Mouse (Mus musculus): ENCODE results near the gene Tmem270. TPM values are rescaled to one million over a fixed set of nuclear protein-coding genes. Genes with fewer than 3 reads are reported as not detected.

Gene Tmem270
- total RNA-seq, 1 experiment, result not detected

GRCm38 (mm10) chr5:134858378-134858777 lies 48.2 kb downstream of the Tmem270 start:
- Histone ChIP-seq H3K9me3 (ENCODE audit: control insufficient read depth, insufficient read depth, low read depth, low read length) (no peaks in the 10 kb centered on the region), H3K9ac (ENCODE audit: insufficient read depth, low read depth, low read length, poor library complexity, severe bottlenecking) (no peak overlapping the region), H3K4me3 (ENCODE audit: insufficient read depth in 1 of 2, low read depth in 1 of 2, low read length in 2 of 2, poor library complexity in 1 of 2, severe bottlenecking in 1 of 2) (no peak overlapping the region), H3K4me1 (ENCODE audit: control insufficient read depth in 2 of 2, insufficient read depth in 2 of 2, low read length in 2 of 2, poor library complexity in 1 of 2) (peaks cover 0 to 2% of the 10 kb centered on the region in 2 experiments; a peak in 2 of 4 replicates), H3K27ac (ENCODE audit: insufficient read depth, low read depth, low read length, poor library complexity, severe bottlenecking) (no peak overlapping the region), H3K36me3 (ENCODE audit: control insufficient read depth, insufficient read depth, low read length, poor library complexity, severe bottlenecking) (no peaks in the 10 kb centered on the region)
- in situ Hi-C loops (cut with MboI; ENCODE audit: low sequenced_read_pairs in 2 of 2, unreplicated experiment in 2 of 2), result no loop called here
- no peak for TF ChIP-seq MAFK (IDR thresholded peaks at IDR 0.05; ENCODE audit: insufficient read depth, low read depth, low read length)
- TF ChIP-seq HCFC1 (IDR thresholded peaks at IDR 0.05; ENCODE audit: borderline replicate concordance, insufficient read depth, low read length), result no peak
- TF ChIP-seq ZNF384 (IDR thresholded peaks at IDR 0.05; ENCODE audit: low read depth, low read length), result no peak
- TF ChIP-seq CHD2 (IDR thresholded peaks at IDR 0.05; ENCODE audit: low read depth, low read length), result no peak
- no peak for TF ChIP-seq ZC3H11A (IDR thresholded peaks at IDR 0.05; ENCODE audit: borderline replicate concordance, low read depth, low read length)
- no peak for DNase-seq (ENCODE audit: low read depth, low spot score)

GRCm38 (mm10) chr5:134852873-134853272 lies 53.7 kb downstream of the Tmem270 start:
- H3K4me3 ChIP-seq (ENCODE audit: insufficient read depth in 1 of 2, low read depth in 1 of 2, low read length in 2 of 2, poor library complexity in 1 of 2, severe bottlenecking in 1 of 2), result no peak overlapping the region
- in situ Hi-C loops (cut with MboI; ENCODE audit: low sequenced_read_pairs in 2 of 2, unreplicated experiment in 2 of 2), result no loop called here

More at GRCm38 (mm10) chr5:134852873-134853272, 53.7 kb downstream of the Tmem270 start:
- Histone ChIP-seq H3K9ac (ENCODE audit: insufficient read depth, low read depth, low read length, poor library complexity, severe bottlenecking) (no peak overlapping the region), H3K36me3 (ENCODE audit: control insufficient read depth, insufficient read depth, low read length, poor library complexity, severe bottlenecking) (no peaks in the 10 kb centered on the region), H3K9me3 (ENCODE audit: control insufficient read depth, insufficient read depth, low read depth, low read length) (no peaks in the 10 kb centered on the region), H3K4me1 (ENCODE audit: control insufficient read depth in 2 of 2, insufficient read depth in 2 of 2, low read length in 2 of 2, poor library complexity in 1 of 2) (no peaks in the 10 kb centered on the region), H3K27ac (ENCODE audit: insufficient read depth, low read depth, low read length, poor library complexity, severe bottlenecking) (no peak overlapping the region)
- TF ChIP-seq MAFK (IDR thresholded peaks at IDR 0.05; ENCODE audit: insufficient read depth, low read depth, low read length) (no peak), ZNF384 (IDR thresholded peaks at IDR 0.05; ENCODE audit: low read depth, low read length) (no peak), ZC3H11A (IDR thresholded peaks at IDR 0.05; ENCODE audit: borderline replicate concordance, low read depth, low read length) (no peak), CHD2 (IDR thresholded peaks at IDR 0.05; ENCODE audit: low read depth, low read length) (no peak), HCFC1 (IDR thresholded peaks at IDR 0.05; ENCODE audit: borderline replicate concordance, insufficient read depth, low read length) (no peak)
- DNase-seq (ENCODE audit: low read depth, low spot score), result no peak

Other genes starting within 250 kb of the Tmem270 start
- 14.0 and 15.9 TPM in 2 replicates for gene Limk1, start 218.1 kb downstream of the Tmem270 start, total RNA-seq (2012; rRNA removed)
- 0.85 and 0.98 TPM in 2 replicates for gene Eln, start 159.4 kb downstream of the Tmem270 start, total RNA-seq (2012; rRNA removed)
- not detected in 2 replicates for gene Cldn13, start 8.8 kb upstream of the Tmem270 start, total RNA-seq (2012; rRNA removed)
- 15.6 and 17.3 TPM in 2 replicates for gene Mettl27, start 25.6 kb upstream of the Tmem270 start, total RNA-seq (2012; rRNA removed)
- gene Cldn4, start 40.2 kb upstream of the Tmem270 start, total RNA-seq (2012; rRNA removed), result 150 and 350 TPM in 2 replicates
- 8.4 and 24.1 TPM in 2 replicates for gene Cldn3, start 79.5 kb upstream of the Tmem270 start, total RNA-seq (2012; rRNA removed)
- 64.8 and 105 TPM in 2 replicates for gene Abhd11, start 102.4 kb upstream of the Tmem270 start, total RNA-seq (2012; rRNA removed)
- gene Stx1a, start 116.7 kb upstream of the Tmem270 start, total RNA-seq (2012; rRNA removed), result 9.5 and 14.6 TPM in 2 replicates
- gene Dnajc30, start 157.5 kb upstream of the Tmem270 start, total RNA-seq (2012; rRNA removed), result 6.2 and 8.3 TPM in 2 replicates
- 110 and 112 TPM in 2 replicates for gene Bud23, start 158.2 kb upstream of the Tmem270 start, total RNA-seq (2012; rRNA removed)
- gene Vps37d, start 171.5 kb upstream of the Tmem270 start, total RNA-seq (2012; rRNA removed), result 2.0 and 3.0 TPM in 2 replicates
- 7.6 and 11.7 TPM in 2 replicates for gene Mlxipl, start 183.2 kb upstream of the Tmem270 start, total RNA-seq (2012; rRNA removed)
- 49.6 and 99.0 TPM in 2 replicates for gene Tbl2, start 242.9 kb upstream of the Tmem270 start, total RNA-seq (2012; rRNA removed)